Mouse (Mus musculus) G1E-ER4 (cell line): ENCODE results near the gene Plk3. TPM values are rescaled to one million over a fixed set of nuclear protein-coding genes. Genes with fewer than 3 reads are reported as not detected.

Experiments
- GATA1 ChIP-seq: IDR thresholded peaks from one replicate; pipeline ENCODE4 v1.8.0; 2012; ENCODE audit warnings: low read length, inconsistent platforms
- polyA plus RNA-seq: library from polyadenylated mRNA; stranded (reverse); fragments of >175 nt; gene quantifications from 2 replicates; pipeline ENCODE4 v1.2.3, GENCODE M21; 2012

Plk3 gene
- polyA plus RNA-seq, 1 experiment: 6.5 TPM

DNA sequence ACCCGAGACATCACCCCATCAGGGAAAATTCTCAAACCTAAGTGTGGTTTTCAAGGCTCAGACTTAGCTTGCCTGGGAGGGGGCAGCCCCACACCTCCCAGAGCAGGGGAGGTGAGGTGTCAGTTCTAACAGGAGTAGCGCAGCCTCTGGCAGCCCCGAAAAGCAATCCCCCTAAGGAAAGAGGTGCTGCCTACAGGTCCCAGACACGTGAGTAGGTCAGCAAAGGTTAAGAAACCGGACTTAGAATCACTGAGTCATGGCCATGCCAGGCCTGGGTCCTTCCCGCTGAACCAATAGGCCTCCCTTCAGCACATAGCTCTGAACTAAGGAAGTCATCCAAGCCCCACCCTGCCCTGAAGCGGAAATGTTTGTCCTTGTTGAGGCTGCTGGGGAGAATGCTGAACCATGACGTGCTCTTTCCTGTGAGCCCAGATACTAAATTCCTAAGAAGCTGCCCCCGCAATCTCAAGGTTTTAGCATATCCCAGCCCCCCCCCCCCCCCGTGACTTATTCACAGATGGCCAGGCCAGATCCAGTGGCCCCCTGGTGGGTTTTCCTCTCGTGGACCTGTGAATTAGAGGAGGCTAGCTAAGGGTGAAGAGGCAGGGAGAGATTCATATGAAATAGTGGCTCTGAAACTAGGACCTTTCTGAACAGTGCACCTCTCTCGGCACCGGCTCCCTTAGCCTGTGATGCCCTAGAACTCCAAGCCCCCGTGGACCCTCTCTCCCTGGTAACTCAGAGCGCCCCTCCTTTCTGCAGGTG is 7.7 kb downstream of the Plk3 start:
- TF ChIP-seq GATA1: no peak

DNA sequence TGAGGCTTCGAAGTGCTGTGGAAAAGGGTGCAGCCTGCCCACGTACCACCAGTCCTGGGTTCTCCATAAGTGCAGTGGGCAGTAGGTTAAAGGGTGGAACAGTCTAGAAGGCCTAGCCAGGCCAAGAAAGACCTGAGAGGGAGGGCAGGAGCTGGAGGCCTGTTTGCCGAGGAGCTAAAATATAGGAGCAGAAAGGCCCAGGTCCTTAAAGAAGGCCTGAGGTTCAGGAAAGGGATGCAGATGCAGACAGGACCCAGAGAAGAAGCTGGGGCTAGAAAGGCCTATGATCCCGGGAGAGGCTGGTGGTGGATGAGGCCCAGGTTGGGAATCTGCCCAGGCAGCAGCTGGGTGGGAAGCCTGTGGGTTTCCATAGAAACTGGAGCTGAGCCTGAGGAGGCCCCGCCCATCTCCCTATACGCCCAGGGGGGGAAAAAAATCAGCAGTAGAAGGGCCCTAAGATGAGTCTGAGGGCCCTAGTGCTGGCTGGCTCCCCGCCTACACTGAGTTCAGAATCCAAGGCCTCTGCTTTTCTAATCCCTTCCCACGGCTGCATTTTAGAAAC is 8.3 kb downstream of the Plk3 start, which contains the start of gene Btbd19:
Gene Btbd19, minus strand, starts transcription at position 378 of the 562 bp plus-strand sequence.
- TF ChIP-seq GATA1: no peak

DNA sequence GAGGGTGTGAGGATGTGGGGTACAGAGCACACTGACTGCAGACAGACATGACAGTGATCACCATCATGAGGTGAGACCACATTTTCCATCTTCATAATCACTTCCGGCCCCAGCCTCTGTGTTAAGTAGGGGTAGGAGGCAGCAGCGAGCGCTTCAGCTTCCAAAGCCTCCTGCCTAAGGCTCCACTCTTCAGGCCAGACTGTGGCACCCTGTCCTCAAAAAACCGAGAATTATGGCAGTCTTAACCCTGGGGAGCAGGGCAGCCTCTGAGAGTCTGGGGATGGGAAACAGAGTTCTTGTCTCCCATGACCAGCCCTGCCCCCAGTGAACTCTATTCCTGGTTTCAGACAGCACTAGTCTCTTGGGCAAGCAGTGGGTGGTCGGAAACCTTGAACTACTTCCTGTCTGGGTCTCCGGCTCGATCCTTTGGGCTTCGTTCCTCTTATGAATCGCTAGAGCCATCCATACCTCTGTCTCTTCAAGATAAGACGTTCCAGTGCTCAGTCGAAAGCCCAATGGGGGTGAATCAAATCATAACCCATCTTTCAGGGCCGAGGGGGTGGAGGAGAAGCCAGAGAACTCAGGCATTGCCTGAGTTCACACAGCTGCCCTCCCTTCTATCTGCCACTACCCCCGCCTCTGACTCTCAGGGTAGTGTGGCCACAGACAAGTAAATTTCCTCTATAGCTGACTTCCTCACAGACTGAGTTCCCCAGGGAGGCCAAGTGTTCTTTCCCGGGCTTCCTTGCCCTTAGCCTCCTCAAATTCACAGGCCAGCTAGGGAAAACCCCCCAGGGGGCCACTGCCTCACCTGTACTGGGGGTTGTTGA is 9.0 kb downstream of the Plk3 start:
- TF ChIP-seq GATA1: no peak

DNA sequence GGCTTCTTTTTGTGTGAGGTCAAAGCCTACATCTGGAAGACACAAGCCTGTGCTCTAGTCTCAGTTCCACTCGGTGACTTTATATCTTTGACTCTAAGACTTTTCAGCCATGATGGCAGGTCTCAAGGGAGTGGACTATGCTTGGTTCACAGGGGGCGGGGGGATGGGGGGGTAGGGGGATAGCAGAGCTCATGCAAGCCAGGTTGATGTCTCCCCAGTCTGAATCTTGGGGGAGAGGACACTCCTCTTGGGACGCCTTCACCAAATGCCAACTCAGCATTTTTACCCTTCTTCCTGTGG is 9.6 kb downstream of the Plk3 start:
- no peak for TF ChIP-seq GATA1

DNA sequence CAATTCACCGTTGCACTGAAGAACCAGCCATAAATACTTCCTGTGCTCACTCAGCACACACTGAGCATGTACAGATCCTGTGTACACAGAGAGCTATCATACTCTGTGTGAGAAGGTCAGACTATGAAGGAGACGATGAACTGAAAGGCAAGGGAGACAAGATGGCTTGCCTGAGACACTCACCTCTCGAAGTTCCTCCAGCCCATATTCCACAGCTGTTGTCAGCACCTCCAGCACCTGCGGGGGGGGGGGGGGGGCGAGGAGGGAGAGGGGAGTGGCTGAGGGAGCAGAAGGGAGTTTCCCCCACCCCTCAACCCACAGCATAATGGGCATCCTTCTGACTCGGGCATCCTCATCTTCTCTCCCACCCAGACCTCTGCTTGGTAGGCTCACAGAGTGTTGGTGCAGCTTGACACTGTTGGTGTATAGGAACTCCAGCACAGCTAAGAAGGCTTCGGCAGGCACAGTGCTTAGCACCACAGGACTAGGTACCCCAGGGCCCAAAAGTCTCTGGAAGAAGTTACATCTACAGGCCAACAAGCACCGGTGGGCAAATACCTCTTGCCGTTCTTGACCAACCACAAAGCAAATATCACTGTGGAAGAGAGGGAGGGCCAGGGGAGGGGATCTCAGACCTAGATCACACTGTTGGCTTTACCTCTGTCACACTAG is 10.1 kb downstream of the Plk3 start:
- TF ChIP-seq GATA1: no peak

DNA sequence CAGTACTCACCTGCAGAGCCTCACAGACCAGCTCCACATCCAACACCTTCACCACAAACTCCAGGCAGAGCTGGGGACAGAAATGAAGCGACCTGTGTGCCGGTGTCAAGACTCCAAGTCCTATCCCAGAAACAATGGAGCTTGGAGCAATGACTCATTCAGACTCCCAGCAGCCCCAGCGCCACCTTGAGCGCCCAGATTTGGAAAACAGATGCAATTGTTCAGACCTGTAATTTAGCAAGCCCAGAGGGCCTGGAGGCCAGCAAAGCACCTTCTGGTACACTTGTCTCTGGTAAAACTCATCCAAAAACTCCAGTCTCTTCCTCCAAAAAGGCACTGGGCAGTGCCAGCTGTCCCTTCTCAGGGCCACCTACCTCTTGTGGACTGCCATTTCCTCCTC is 11.6 kb downstream of the Plk3 start:
- TF ChIP-seq GATA1: no peak

DNA sequence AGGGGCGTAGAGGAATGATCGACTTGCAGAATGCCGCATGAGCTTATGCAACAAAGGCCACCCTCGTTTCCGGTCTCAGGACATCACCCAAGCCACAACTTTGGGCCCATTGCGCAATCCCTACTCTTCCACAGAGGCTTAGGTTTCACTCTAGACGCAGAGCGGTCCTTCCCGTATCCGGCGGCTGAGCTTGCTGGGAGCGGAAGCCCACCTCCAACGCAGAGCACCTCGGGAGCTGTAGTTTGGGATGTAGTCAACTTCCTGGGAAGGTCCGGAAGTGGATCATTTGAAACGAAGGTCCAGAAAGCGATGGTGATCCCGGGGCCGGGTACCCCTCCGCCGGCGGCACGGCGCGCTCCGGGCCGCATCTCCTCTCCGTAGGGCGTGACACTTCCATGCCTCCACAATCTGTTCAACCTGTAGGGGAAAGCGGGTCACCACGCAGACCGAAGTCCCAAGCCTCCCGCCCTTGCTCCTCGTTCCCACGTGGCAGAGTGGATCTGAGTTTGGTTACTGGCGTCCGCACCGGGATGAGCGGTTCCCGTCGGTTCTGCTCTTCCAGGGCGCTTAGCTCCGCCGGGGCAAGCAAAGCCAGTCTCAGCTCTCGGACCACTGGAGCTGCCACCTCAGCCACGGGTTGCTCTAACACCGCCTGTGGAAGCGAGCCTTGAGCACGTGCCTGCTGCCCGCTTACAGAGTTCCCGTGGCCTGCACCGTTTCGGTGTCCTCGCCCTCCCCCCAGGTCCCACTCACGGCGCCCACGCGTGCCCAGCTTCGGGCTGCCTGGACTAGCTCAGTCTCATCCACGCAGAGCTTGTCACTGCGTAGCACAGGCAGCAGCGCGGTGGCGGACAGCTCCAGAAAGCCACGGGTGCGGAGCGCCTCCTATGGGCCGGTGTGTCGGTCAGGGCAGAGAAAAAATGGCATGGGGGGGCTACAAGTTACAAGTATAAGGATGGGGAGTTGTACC is 13.0 kb downstream of the Plk3 start:
- no peak for TF ChIP-seq GATA1

DNA sequence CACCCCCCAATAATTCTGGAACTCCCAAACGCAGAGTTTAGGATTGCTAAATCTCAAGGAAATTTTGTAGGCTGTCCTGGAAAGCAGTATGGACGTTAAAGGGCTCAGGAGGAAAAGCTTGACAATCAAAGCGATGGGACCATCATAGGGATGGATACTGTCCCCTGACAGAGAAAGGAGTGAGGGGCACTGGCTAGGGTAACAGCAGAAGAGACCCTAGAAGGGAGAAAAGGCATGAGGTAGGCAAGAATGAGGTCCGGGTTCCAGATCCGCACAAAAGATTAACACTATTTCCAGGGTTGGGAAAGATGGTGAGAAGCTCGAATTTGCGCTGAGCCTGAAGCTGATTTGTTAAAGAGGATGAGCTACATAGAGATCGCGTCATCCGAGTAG is 13.7 kb downstream of the Plk3 start:
- no peak for TF ChIP-seq GATA1

DNA sequence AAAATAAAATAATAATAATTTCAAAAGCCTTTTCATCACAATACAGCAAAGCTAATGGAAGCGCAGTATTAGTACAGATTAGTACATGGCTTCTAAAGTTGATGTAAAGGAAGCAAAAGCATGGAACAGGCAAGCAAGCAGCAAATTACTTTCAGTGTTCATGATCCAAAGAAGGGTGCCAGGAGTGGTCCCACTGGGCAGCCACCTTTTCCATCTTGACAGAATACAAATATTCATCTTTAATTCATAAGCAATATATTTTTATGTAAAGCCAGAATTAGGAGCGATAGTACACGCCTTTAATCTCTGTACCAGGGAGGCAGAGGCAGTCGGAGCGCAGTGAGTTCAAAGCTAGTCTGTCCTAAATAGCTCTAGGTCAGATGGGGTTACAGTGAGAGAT is 14.1 kb downstream of the Plk3 start:
- no peak for TF ChIP-seq GATA1

DNA sequence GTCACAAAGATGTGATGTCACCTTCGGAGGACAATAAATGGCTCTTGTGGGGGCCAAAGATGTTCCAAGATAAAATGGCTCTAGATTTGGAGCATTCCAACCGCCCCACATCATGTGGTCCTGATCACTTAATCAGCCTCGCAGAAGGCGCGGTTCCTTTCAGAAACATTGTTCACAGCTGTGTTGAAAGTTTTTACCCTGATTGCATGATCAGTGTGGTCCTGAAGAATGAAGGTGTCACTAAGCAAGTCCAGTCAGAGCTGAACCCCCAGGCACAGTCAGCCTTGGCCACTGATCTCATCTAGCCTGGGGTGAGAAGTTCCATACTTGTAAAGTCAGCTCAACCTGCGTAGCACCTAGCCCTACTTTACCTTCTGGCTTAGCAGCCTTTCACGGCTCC is 15.8 kb downstream of the Plk3 start:
- TF ChIP-seq GATA1: no peak

DNA sequence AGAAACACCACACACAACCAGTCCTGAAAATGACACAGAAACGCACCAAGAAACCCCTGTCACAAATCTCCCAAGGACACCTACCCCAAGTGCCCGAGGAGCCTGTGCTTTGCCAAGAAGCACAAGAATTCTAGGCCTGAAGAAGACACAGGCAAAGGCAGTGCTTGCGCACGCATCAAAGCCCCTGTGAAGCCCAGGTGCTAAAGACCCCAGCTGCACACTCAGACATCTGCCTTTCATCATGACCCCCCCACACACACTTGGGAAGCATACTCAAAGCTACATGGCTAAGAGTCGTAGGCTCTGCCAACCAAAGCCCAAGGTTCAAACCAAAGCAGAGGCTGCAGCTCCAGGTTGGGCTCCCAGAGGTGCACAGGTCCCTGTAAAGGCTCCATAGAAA is 18.2 kb downstream of the Plk3 start:
- TF ChIP-seq GATA1: no peak

DNA sequence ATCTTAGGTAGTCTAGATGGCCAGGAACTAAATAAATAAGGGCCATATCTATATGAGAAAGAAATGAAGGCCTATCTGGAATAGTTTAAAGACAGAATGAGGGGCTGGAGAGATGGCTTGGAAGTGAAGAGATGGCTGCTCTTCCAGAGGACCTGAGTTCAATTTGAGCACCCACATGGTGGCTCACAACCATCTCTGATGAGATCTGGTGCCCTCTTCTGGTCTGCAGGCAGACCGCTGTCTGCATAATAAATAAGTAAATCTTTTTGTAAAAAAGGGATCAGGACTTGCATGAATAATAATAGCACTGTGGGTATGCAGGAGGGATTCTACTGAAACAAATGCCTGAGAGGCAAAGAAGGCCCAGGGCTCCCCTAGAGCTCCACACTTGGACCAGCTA is 20.5 kb downstream of the Plk3 start:
- no peak for TF ChIP-seq GATA1

DNA sequence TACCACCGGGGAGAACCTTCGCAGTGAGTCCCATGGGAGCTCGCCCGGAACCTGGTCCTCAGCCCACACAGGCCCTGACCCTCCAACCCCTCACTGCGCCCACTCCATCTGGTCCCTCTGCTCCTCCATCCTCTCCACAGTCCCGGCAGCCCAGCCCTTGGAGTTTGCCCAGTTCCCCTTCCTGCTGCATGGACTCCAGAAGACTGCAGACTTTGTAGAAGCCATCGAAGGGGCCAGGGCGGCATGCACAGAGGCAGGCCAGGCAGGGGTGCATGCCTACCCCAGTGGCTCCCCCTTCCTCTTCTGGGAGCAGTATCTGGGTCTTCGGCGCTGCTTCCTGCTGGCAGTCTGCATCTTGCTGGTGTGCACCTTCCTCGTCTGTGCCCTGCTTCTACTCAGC is 22.8 kb downstream of the Plk3 start:
- no peak for TF ChIP-seq GATA1

DNA sequence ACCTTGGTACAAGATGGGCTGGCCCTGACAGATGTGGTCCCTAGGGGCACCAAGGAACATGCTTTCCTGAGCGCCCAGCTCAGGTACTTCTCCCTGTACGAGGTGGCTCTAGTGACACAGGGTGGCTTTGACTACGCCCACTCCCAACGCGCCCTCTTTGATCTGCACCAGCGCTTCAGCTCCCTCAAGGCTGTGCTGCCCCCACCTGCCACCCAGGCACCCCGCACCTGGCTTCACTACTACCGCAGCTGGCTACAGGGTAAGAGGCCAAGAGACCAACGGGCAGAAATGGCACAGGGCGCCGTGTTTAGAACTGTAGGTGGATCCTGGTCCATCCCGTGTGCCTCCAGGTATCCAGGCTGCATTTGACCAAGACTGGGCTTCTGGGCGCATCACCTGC is 23.5 kb downstream of the Plk3 start:
- no peak for TF ChIP-seq GATA1

DNA sequence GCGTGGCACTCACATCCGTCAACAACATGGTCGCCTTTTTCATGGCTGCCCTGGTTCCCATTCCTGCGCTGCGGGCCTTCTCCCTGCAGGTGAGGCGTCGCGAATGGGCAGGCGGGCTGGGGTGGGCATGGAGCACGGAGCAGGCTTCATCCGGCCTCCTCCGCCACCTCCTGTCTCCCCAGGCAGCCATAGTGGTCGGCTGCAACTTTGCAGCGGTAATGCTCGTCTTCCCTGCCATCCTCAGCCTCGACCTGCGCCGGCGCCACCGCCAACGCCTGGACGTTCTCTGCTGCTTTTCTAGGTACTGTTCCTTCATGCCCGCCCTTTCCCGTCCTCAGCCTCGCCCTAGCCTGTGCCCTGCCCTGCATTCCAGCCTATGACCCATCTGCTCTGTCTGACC is 24.4 kb downstream of the Plk3 start:
- TF ChIP-seq GATA1: no peak
